In the genomic region with DNA sequence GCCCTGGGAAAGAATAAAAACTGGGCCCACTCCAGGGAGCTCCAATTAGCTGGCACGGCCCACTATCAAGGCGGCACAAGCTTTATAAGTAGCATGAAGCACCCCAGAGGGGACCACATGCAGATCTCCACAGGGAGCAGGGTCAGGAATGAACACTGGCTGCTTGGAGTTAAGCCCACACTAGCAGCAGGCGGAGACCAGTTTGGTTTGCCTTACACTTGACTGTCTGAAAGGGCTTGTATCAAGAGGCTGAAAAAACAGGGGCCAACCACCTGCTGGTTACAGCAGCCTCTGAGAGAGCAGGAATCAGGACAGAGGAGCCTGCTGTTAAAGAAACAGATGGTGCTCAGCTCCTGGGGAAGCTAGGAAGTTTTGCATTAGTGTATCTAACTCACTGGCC, we compare ENCODE assay signal across 8 mouse cellular contexts. TPM values are rescaled to one million over a fixed set of nuclear protein-coding genes. Genes with fewer than 3 reads are reported as not detected.
DNase-seq lines count a peak whose midpoint lies in the region; ATAC-seq and TF ChIP-seq lines count a peak whose summit lies in the region.

No protein-coding gene starts in this region.

- ATAC-seq in kidney, embryonic 14.5 days (ENCODE audit: low FRiP score, low TSS enrichment): no peak
- ATAC-seq in embryonic facial prominence, embryonic 12.5 days (ENCODE audit: insufficient number of reproducible peaks, insufficient read depth, low FRiP score, low TSS enrichment): no peak
- ATAC-seq in hindbrain, postnatal 0 days: peak; percentile 77
- 0 out of 2 replicates have a peak, but pooled peaks have one; percentile 14 for ATAC-seq in midbrain, embryonic 11.5 days (ENCODE audit: low FRiP score)
- no peak for ATAC-seq in megakaryocyte-erythroid progenitor cell, adult 5-6 weeks (replicated peaks; ENCODE audit: low FRiP score, low TSS enrichment, poor library complexity, severe bottlenecking)

- no peak overlapping the region for H3K4me3 ChIP-seq in kidney, embryonic 14.5 days (ENCODE audit: low read length)
- no peak overlapping the region for H3K4me3 ChIP-seq in embryonic facial prominence, embryonic 12.5 days
- H3K4me3 ChIP-seq in hindbrain, postnatal 0 days (ENCODE audit: low read length): no peak overlapping the region
- no peak overlapping the region for H3K4me3 ChIP-seq in midbrain, embryonic 11.5 days (ENCODE audit: low read depth, low read length)

- TF ChIP-seq CTCF in hindbrain, postnatal 0 days (IDR thresholded peaks at IDR 0.05; ENCODE audit: low read depth): no peak

- no peaks in the 10 kb centered on the region for H3K9me3 ChIP-seq in kidney, embryonic 14.5 days (ENCODE audit: control insufficient read depth, low read length)
- no peaks in the 10 kb centered on the region for H3K9me3 ChIP-seq in embryonic facial prominence, embryonic 12.5 days
- H3K9me3 ChIP-seq in hindbrain, postnatal 0 days (ENCODE audit: low read length): no peaks in the 10 kb centered on the region
- no peaks in the 10 kb centered on the region for H3K9me3 ChIP-seq in midbrain, embryonic 11.5 days (ENCODE audit: control insufficient read depth, low read length)

- H3K9ac ChIP-seq in kidney, embryonic 14.5 days (ENCODE audit: low read depth, low read length): no peak overlapping the region
- H3K9ac ChIP-seq in embryonic facial prominence, embryonic 12.5 days: no peak overlapping the region
- H3K9ac ChIP-seq in hindbrain, postnatal 0 days (replicated peaks; ENCODE audit: low read length): no peak overlapping the region
- H3K9ac ChIP-seq in midbrain, embryonic 11.5 days (ENCODE audit: low read length): no peak overlapping the region

- no peaks in the 10 kb centered on the region for H3K27me3 ChIP-seq in kidney, embryonic 14.5 days (ENCODE audit: control insufficient read depth, insufficient read depth, low read length)
- H3K27me3 ChIP-seq in embryonic facial prominence, embryonic 12.5 days: no peaks in the 10 kb centered on the region
- no peaks in the 10 kb centered on the region for H3K27me3 ChIP-seq in hindbrain, postnatal 0 days (ENCODE audit: insufficient read depth, low read length)
- H3K27me3 ChIP-seq in midbrain, embryonic 11.5 days (ENCODE audit: control insufficient read depth, insufficient read depth, low read length): no peaks in the 10 kb centered on the region

- no peaks in the 10 kb centered on the region for H3K36me3 ChIP-seq in kidney, embryonic 14.5 days (ENCODE audit: control insufficient read depth, insufficient read depth, low read length)
- H3K36me3 ChIP-seq in embryonic facial prominence, embryonic 12.5 days: no peaks in the 10 kb centered on the region
- no peaks in the 10 kb centered on the region for H3K36me3 ChIP-seq in hindbrain, postnatal 0 days (ENCODE audit: insufficient read depth, low read length)
- H3K36me3 ChIP-seq in midbrain, embryonic 11.5 days (ENCODE audit: control insufficient read depth, insufficient read depth, low read length): no peaks in the 10 kb centered on the region

- no peak overlapping the region for H3K27ac ChIP-seq in kidney, embryonic 14.5 days (ENCODE audit: low read depth, low read length)
- peak overlapping the region; percentile 66 for H3K27ac ChIP-seq in embryonic facial prominence, embryonic 12.5 days
- peak overlapping the region; percentile 54; the same call in 1 of the 2 replicates for H3K27ac ChIP-seq in hindbrain, postnatal 0 days
- no peak overlapping the region; the same call in 1 of the 2 replicates for H3K27ac ChIP-seq in midbrain, embryonic 11.5 days (ENCODE audit: low read depth, low read length)

- 54% methylated on average over 3 of the region's 3 CpGs for WGBS in kidney, embryonic 14.5 days
- WGBS in embryonic facial prominence, embryonic 12.5 days: 25% methylated on average over 3 of the region's 3 CpGs
- WGBS in hindbrain, postnatal 0 days: 10% methylated on average over 3 of the region's 3 CpGs
- 22% methylated on average over 3 of the region's 3 CpGs for WGBS in midbrain, embryonic 11.5 days

- peaks cover 72% of the 10 kb centered on the region for H3K4me1 ChIP-seq in kidney, embryonic 14.5 days (ENCODE audit: control insufficient read depth, insufficient read depth, low read length)
- H3K4me1 ChIP-seq in embryonic facial prominence, embryonic 12.5 days: peaks cover 84% of the 10 kb centered on the region
- H3K4me1 ChIP-seq in hindbrain, postnatal 0 days (ENCODE audit: insufficient read depth, low read length): peaks cover 26% of the 10 kb centered on the region
- peaks cover 33% of the 10 kb centered on the region for H3K4me1 ChIP-seq in midbrain, embryonic 11.5 days (ENCODE audit: control insufficient read depth, insufficient read depth, low read length)

- H3K4me2 ChIP-seq in kidney, embryonic 14.5 days (replicated peaks; ENCODE audit: low read depth, low read length): no peak overlapping the region
- no peak overlapping the region for H3K4me2 ChIP-seq in embryonic facial prominence, embryonic 12.5 days (replicated peaks)
- no peak overlapping the region for H3K4me2 ChIP-seq in hindbrain, postnatal 0 days (ENCODE audit: low read depth, low read length)
- H3K4me2 ChIP-seq in midbrain, embryonic 11.5 days: no peak overlapping the region

- DNase-seq in kidney, adult 11 months: peak; percentile 37
- peak; percentile 78 for DNase-seq in hindbrain, postnatal 0 days (ENCODE audit: low spot score)
- no peak for DNase-seq in midbrain, embryonic 11.5 days (ENCODE audit: low spot score, missing footprints)
- DNase-seq in layer of hippocampus, postnatal 14 days (ENCODE audit: low spot score in 2 of 2): no peak
- DNase-seq in right cerebral cortex, postnatal 14 days: no peak

RNA-seq across cellular contexts. Expression of gene Actn1, which starts 32.3 kb away (rescaled TPM):
- polyA plus RNA-seq in kidney, embryonic 14.5 days (2014; fragmentation: Nextera tagmentation; extraction: Ambion mirVana): 38.3 and 52.6 TPM in 2 replicates
- 43.0 and 46.5 TPM in 2 replicates for polyA plus RNA-seq in embryonic facial prominence, embryonic 12.5 days (2016; fragmentation: Nextera tagmentation; extraction: Ambion mirVana)
- total RNA-seq in hindbrain, postnatal 0 days (2014; rRNA removed): 18.3 and 22.4 TPM in 2 replicates
- polyA plus RNA-seq in hindbrain, postnatal 0 days (2015; fragmentation: Nextera tagmentation; extraction: Ambion mirVana): 7.4 and 8.3 TPM in 2 replicates
- polyA plus RNA-seq in midbrain, embryonic 11.5 days (2014; fragmentation: Nextera tagmentation; extraction: Ambion mirVana): 17.4 and 19.9 TPM in 2 replicates
- 10 to 100 TPM; 86.0 to 91.2 TPM for total RNA-seq in layer of hippocampus, postnatal 14 days (2021)
- 0.96 and 7.6 TPM in 2 replicates for total RNA-seq in megakaryocyte-erythroid progenitor cell, adult 5-6 weeks (2014; fragmentation: Nextera tagmentation)
- total RNA-seq in megakaryocyte-erythroid progenitor cell, adult 5-6 weeks (2017): 4.9 and 7.2 TPM in 2 replicates

Comparison
In these comparisons a context has a peak if more than half of its experiments do, and no peak if none do; other contexts are left out.
1. DNase-seq: peak in kidney, adult 11 months (single experiment) and hindbrain, postnatal 0 days (single experiment); none in midbrain, embryonic 11.5 days (single experiment), layer of hippocampus, postnatal 14 days (0 of 2) and right cerebral cortex, postnatal 14 days (single experiment).
2. ATAC-seq: peak in hindbrain, postnatal 0 days (single experiment) and midbrain, embryonic 11.5 days (single experiment); none in kidney, embryonic 14.5 days (single experiment), embryonic facial prominence, embryonic 12.5 days (single experiment) and megakaryocyte-erythroid progenitor cell, adult 5-6 weeks (single experiment).
3. H3K27ac ChIP-seq: peak in embryonic facial prominence, embryonic 12.5 days (single experiment) and hindbrain, postnatal 0 days (single experiment); none in kidney, embryonic 14.5 days (single experiment) and midbrain, embryonic 11.5 days (single experiment).